Mouse (Mus musculus): ENCODE data around the gene Aif1.

- TF ChIP-seq CTCF (IDR thresholded peaks at IDR 0.05; ENCODE audit: borderline replicate concordance, control insufficient read depth, extremely low read depth, insufficient read depth, low read length, poor library complexity) (no peak), POLR2A (IDR thresholded peaks at IDR 0.05; ENCODE audit: control insufficient read depth, extremely low read depth, insufficient read depth, low read length, poor library complexity) (no peak)
Observed at GRCm38 (mm10) chr17:35131038-35131437, 44.8 kb downstream of the Aif1 start.

Data from thymus, adult 2 months (tissue).